Mouse (Mus musculus): ENCODE results near the gene Gm5426.
"Not testable (repeated sequence)": the region's sequence is repeated elsewhere in the genome, so short reads cannot be mapped to it uniquely, and the experiment has no call there.

The Gm5426 gene

DNA sequence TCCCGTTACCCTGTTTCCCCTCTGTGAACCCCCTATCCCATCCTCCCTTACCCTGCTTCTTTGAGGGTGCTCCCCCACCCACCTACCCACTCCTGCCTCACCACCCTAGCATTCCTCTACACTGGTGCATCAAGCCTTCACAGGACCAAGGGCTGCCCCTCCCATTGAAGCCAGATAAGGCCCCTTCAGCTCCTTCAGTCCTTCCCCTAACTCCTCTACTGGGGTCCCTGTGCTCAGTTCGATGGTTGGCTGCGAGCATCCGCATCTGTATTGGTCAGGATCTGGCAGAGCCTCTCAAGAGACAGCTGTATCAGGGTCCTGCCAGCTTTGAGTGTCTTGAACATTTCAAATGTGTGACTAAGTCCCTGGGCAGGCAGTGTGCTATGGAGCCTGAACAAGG, 2.9 kb downstream of the Gm5426 start:
- not testable (repeated sequence) for DNase-seq

DNA sequence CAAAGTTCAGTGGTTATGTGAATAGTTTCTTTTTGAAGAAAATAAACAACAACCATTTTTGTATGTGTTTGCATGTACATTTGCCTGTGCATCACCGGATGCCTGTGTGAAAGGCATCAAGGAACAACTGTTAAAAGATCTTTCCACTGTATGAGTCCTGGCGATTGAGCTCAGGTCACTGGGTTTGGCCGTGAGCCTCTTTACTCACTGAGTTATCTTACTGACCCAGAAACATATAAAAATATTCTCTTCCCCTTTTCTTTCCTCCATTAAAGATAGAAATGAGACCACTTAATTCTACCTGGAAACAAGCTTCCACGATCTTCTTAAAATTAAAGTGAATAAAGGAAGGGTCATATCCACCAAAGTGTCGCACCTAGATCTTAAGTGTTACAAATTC, 10.2 kb downstream of the Gm5426 start:
- no peak for DNase-seq

DNA sequence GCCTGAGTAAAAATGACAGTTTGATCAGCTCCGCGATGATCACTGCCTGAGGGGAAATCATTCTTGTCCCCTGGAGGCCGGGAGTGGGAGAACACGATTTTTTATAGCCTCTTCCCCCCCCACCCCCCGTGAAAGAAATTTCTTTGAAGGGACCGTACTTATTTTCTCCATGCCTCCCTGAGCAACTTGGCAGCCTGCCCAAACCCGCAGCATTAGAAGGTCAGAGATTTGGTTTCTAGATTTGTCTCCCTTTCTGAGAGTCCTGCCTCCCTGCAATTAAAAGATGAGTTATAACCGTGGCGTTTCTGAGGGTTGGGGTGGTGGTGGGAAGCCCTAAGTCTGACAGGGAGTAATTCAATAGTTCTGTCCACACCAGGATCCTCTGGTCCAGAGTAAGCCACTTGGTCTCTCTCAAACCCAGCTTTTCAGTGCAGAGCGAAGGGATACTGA, 11.9 kb downstream of the Gm5426 start:
- no peak for DNase-seq

DNA sequence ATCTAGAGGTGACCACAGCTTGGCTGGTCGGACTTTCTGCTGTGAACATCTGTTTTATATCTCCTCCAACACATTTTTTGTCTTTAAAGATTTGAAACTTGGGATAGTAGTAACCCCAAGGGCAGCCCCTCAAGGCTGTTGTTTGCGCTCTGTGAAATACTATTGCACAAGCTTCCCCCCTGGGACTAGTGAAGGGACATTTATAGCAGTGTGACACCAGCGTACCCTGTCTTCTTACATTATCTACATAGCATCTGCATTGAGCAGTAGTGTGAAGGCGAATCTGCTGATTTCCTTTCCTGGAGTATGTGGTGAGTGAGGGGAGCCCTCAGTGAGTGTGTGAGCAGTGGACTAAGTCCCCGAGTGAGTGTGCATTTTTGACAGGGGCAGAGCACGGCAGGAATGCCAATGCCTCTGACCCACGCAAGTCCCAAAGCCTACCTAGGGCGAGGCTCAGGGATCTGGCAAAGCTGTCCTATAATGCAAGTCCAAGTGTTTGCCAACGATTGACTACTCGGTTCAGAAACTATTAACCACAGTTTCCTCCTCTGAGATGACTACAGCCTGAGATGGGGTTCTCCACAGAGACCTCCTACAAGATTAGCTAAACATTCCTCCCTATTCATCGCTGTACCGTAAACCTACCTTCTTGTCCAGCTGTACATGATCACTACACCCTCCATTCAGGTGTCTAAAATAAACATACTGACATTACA, 14.2 kb downstream of the Gm5426 start:
- no peak for DNase-seq

DNA sequence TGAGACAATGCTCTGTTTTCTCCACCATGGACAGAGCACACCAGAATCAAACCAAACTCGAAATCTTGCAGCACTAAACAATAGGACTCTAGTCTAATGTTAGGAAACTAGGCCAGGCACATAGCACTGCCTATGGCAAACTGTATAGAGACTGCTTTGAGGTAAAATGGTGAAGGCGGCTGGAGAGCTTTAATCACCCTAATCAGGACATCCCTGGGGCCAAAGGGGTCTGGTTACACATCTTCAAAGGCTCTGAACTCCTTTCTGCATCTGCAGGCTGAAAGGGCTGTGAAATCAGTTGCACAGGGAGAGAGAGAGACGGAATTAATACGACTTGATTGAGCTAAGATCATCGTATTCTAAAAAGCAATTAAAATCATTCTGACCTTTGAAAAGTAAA, 16.9 kb downstream of the Gm5426 start:
- no peak for DNase-seq

DNA sequence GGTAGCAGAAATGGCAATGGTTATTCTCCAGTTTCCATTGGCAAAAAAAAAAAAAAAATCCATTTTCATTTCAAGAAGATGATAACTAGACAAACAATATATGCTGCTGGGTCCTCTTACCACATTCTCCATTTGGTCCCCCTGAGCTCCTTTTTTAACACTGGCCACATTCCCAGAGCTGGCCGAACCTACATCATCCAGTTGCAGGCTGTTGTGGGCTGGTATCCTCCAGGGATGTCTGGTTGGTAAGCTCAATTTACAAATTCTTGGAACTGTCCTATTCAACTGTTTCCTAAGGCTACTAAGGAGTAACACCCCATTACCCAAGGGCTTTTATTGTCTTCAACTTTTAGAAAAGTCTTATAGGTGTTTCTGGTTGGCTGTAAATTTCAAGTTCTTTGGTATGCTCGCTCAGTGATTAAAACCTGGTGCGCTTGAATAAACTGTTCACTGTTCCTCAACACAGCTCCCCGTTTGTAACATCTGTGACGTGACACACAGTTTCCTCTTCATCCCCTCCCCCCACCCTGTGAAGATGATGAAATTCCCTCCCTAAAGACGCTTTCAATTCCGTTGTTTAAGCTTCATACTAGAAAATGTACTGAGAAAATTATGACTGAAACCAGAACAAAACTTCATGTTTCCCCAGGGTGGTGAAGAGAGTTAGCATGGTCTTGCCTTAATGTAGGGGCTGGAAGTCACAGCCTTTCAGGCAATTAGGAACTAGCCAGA, 26.7 kb downstream of the Gm5426 start:
- no peak for DNase-seq

DNA sequence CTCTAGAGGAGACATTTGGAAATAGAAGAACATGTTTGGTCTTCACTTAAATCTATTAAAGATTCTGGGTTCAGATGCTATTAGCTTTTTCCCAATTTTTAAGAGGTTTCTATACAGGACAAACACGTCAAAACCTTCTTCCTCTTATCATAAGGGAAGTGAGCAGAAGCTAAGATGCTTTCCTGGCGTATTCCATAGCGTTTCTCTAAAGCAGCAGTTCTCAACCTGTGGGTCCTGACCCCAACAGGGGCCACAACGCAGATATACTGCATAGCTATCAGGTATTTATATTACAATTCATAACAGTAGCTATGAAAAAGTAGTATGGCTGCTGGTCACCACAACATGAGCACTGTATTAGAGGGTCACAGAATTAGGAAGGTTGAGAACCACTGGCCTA, 27.4 kb downstream of the Gm5426 start:
- no peak for DNase-seq

DNA sequence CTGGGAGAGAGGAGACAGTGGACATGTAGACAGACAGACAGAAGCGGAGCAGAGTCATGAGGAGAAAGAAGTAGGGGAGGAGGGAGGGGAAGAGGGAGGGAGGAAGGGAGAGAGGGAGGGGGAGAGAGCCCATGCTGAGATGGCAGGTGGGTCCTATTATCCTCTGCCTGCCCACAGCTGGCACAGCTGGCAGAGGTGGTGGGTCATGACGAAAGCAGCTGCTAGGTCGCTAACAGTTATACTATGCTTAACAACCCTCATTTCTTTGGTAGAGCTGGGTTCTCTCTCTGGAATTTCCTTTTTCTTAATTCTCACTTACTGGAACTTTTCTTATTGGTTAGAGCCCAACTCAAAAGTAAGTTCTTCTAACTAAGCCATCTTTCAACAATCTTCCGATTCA, 28.9 kb downstream of the Gm5426 start:
- DNase-seq: no peak

DNA sequence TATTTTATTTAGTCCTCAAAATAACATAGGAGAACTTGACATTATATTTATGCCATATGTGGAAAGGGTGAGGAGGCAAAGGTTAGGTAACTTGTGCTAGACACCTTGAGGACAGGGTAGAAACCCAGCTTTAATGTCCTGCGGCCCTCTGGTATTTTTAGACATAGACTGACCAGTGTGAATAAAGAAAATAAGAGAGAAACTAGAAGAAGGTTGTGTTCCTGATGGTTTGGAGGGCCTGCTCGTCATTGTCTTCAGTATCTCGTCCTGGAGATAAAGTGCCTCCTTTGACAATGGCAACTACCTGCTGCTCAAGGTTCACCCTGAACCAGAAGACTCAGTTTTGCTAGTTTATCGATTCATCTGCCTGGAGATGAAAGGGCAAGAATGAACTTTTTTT, 32.6 kb downstream of the Gm5426 start:
- no peak for DNase-seq

DNA sequence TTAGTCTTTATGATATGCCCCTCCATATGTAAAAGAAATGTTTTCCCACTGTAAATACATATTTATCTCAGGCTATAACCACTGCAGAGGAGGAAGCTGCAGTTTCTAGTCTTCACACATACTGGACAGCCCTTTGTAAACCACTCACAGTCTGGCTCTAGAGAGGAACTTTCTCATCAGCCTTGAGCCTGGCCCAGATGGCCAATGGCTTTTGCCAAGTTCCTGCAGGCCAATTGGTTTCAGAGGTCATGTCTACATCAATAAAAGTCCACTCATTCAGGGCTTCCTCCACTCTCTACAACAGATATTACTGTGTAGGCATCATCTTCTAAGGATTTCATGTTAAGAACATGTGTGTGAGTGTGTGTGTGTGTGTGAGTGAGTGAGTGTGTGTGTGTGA, 35.1 kb downstream of the Gm5426 start:
- DNase-seq: no peak

DNA sequence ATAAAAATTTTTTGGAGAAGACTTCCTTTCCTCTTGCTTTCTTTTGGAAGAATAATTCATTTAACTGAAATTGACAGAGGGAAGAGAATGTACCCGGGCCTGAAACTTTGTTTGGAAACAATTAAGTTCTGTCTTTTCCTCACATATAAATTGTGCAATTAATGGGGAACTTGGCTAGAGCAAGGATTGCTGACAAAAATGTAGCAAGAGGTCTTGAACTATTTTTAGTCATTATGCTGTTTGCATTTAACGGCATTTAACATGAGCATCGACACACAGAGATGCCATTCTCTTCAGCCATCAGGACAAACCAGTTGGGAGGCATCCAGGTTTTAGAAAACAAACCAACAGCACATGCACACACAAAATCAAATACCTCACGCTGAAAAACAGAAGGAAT, 36.6 kb downstream of the Gm5426 start:
- DNase-seq: no peak

DNA sequence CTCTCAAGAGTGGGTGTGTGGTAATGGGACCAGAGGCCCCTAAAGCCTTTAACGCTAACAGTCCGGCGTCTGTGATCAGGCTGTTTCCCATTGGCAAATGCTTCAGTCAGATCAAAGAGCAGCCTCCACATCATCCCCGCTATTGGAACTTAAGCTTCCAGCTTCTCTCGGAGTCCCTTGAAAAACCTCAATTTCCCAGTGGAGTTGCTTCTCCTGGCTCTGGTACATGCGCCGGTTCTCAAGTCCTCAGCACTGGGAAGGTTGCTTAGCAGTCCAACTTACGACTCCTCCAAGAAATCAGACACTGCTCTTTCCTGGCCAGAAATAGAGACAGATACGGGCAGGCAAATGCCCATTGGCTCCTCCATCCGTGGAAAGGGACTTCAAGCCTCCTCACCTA, 37.4 kb downstream of the Gm5426 start:
- DNase-seq: no peak

DNA sequence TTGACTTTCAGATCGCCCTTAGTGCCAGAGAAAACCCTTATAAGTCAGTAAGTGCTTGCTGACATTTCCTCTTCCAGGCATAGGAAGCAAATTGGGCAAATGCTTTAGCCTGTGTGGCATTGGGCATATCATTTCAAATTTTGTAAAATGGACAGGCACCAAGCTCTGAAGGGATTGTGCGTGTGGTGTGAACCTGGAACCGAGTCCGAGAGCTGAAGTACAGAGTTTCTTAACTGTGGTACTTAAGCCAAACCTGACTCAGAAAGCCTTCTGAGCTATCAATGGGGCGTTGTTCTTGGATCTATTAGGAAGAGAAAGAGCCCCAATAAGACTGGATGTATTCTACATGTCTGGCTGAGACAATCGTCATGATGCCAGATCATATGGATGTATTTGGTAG, 40.5 kb downstream of the Gm5426 start:
- DNase-seq: no peak

DNA sequence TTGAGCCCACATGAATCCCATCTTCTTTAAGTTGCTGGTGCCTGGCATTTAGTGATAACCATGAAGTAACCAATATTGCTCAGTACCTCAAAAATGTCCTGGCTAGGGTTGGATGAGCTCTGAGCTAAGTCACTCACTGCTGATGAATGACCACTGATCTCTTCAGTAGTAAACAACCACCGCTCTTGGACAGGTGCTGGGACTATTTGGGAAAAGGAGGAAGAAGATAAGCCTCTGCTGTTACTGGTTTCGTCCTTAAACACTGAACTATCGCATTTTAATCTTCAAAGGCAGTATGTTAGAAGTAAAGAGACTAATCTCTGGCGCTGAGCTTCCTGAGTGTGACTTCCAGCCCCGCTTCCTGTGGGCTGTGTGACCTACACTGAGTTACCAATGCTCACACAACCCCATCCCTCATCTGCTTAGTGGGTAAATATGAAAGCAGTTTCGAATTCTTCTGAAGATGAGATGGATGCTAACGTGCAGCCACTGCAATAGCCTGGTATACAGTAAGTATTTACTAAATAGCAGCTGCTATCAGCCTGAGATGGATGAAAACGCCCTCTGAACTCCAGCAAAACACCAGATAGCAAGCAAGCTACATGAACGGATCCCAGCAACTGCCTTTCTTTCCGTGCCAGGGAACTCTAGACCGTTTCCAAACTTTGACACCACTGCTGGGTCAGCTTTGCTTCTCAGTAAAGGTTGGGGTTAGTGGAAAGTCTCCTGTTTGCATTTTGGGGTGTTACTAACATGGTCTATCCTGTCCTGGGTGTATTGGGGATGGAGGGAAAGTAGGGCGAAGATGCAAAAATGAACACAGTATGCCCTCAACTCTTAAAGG, 44.4 kb downstream of the Gm5426 start:
- no peak for DNase-seq

DNA sequence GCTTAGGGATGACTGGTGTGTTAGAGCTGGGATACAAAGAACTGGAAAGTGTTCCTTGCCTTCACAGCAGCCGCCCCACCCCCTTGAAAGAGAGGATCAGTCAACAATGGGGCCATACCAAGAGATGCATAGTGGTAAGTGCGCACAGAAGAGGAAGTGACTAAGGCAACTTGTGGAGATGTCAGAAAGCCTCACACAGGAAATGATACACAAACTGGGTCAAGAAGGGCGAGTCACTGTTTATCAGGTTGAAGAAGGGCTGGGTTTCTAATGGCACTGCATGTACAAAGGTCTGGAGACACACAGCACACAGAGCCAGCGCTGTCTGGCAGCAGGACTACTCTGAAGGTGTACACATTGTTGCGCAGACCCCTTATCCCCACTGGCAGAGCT, 45.0 kb downstream of the Gm5426 start:
- no peak for DNase-seq

DNA sequence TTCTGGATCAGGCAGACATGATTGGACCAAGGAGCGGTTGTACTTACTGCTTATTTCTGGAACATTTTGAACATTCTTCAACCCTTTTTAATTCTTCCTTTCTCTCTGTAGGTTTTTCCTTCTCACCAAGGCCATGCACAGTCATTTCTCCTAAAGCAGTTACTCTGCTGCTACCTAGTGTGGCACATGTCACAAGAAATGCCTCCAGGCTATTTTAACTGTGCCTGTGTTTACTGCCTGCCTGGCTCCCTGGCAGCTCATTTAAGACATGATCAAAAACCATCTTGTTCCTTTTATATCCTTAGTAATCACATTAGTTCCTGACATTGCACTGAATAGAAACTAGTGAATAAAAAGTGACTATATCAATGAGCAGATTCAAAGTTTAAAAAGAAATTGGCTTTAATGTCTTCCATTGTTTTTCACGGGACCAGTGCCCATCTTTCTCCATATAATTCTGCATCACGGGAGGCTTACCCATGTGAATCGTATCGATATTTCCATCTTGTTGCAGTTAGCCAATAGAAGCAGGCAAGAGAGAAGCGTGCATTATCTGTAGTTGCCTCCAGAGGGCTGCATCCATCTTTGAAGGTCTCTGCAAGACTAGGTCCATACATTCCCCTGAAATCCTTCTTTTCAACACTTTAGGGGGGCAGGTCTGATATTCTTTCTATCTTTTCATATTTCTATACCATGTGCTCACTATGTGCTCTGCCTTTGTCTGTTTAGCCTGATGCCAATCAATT, 45.7 kb downstream of the Gm5426 start:
- no peak for DNase-seq

DNA sequence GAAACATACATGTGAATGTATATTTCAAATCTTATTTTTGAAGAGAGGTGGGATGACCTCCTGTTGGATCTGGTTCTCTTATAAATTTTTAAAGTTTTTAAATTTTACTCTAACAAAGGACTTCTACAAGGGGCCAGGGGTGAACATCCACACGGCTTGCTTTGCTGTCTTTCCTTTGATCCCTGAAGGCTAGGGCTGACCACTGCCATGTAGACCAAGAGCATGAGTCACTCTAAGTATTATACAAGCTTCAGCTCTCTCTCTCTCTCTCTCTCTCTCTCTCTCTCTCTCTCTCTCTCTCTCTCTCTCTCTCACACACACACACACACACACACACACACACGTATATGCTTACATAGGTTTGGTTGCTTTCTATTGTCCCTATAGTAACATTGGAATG, 48.6 kb downstream of the Gm5426 start:
- no peak for DNase-seq

DNA sequence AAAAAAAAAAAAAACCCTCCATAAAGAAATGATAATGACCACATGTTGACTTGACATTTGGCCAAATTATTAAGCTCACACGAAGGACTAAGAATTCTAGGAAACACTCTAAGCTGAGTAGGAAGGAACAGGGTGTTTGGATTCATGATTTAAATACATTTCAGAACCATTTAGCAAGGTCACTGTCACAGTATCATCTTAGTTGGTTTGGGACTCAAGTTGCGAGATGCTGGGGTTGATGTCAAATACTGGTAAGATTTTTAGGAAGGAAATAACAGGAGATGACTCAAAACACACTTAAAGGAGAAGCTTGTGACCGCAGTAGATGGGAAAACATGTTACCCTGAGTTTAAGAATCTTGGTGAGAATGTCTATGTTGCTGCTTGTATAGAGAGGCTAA, 49.2 kb downstream of the Gm5426 start:
- no peak for DNase-seq
